Mouse (Mus musculus) megakaryocyte-erythroid progenitor cell, adult 5-6 weeks (primary cell): ENCODE data around the gene Irgm1. TPM values are rescaled to one million over a fixed set of nuclear protein-coding genes. Genes with fewer than 3 reads are reported as not detected.
"Not testable (repeated sequence)": the region's sequence is repeated elsewhere in the genome, so short reads cannot be mapped to it uniquely, and the experiment has no call there.

Experiments used
- ATAC-seq: replicated peaks from 2 replicates; pipeline ENCODE4 v1.8.0; 2016; ENCODE audit warnings: mild to moderate bottlenecking, inconsistent platforms; ENCODE audit not compliant: severe bottlenecking, poor library complexity, low FRiP score, low TSS enrichment
- total RNA-seq, 2 experiments: library from RNA; stranded (forward) in 1 of 2; stranded (reverse) in 1 of 2; fragments of 200-1000, 215-1000 nt in 1 of 2; fragments of >200 nt in 1 of 2; fragmentation: Nextera tagmentation in 1 of 2; gene quantifications; 2 replicates each; pipeline ENCODE4 v1.2.3; 2014 to 2017

Gene Irgm1
- total RNA-seq (2014; fragmentation: Nextera tagmentation) (37.4 and 43.3 TPM in 2 replicates), total RNA-seq (2017) (53.9 and 61.5 TPM in 2 replicates)

- ATAC-seq = peak; percentile 19
Observed at GRCm38 (mm10) chr11:48871201-48871772, at the start of gene Irgm1. Gene Irgm1 (minus strand): TSS chr11:48871683.

GRCm38 (mm10) chr11:48918380-48918779 is 46.9 kb upstream of the Irgm1 start:
- ATAC-seq = no peak

- ATAC-seq = no peak
Observed at GRCm38 (mm10) chr11:48913611-48914010, 42.1 kb upstream of the Irgm1 start.

GRCm38 (mm10) chr11:48908459-48908858 is 37.0 kb upstream of the Irgm1 start:
- no peak for ATAC-seq

GRCm38 (mm10) chr11:48902021-48902420 is 30.5 kb upstream of the Irgm1 start, which contains the start of gene Gm5431:
Gene Gm5431 (minus strand): TSS chr11:48902214.
- no peak for ATAC-seq

- ATAC-seq = not testable (repeated sequence)
Observed at GRCm38 (mm10) chr11:48901567-48901930, 30.1 kb upstream of the Irgm1 start.

GRCm38 (mm10) chr11:48900654-48901566 is 29.4 kb upstream of the Irgm1 start:
- not testable (repeated sequence) for ATAC-seq

GRCm38 (mm10) chr11:48898812-48899431 is 27.4 kb upstream of the Irgm1 start:
- no peak for ATAC-seq

GRCm38 (mm10) chr11:48876680-48877079 is 5.2 kb upstream of the Irgm1 start:
- no peak for ATAC-seq

- not testable (repeated sequence) for ATAC-seq
Observed at GRCm38 (mm10) chr11:48875343-48875837, 3.9 kb upstream of the Irgm1 start.

- peak; percentile 26 for ATAC-seq
Observed at GRCm38 (mm10) chr11:48874465-48874864, 3.0 kb upstream of the Irgm1 start.

GRCm38 (mm10) chr11:48873591-48874290 is 2.3 kb upstream of the Irgm1 start:
- ATAC-seq = peak; percentile 82

GRCm38 (mm10) chr11:48872695-48873300 is 1.3 kb upstream of the Irgm1 start:
- ATAC-seq = no peak

- 0 out of 2 replicates have a peak, but pooled peaks have one; percentile 3 for ATAC-seq
Observed at GRCm38 (mm10) chr11:48871817-48872541, 496 bp upstream of the Irgm1 start.

- ATAC-seq = peak; percentile 17; the same call in 1 of the 2 replicates
Observed at GRCm38 (mm10) chr11:48870781-48871180, 702 bp downstream of the Irgm1 start.

- ATAC-seq = no peak
Observed at GRCm38 (mm10) chr11:48869380-48870110, 1.9 kb downstream of the Irgm1 start.

- ATAC-seq = no peak
Observed at GRCm38 (mm10) chr11:48866481-48866880, 5.0 kb downstream of the Irgm1 start.

GRCm38 (mm10) chr11:48863808-48864207 is 7.7 kb downstream of the Irgm1 start:
- no peak for ATAC-seq
